Mouse (Mus musculus) left cerebral cortex, adult 11 months (tissue): Measurements from ENCODE around the gene Dab2ip.

Source experiments
- DNase-seq: peaks from one replicate; pipeline ENCODE4 v3.0.0; 2022; ENCODE audit warnings: low spot score

The Dab2ip gene

DNA sequence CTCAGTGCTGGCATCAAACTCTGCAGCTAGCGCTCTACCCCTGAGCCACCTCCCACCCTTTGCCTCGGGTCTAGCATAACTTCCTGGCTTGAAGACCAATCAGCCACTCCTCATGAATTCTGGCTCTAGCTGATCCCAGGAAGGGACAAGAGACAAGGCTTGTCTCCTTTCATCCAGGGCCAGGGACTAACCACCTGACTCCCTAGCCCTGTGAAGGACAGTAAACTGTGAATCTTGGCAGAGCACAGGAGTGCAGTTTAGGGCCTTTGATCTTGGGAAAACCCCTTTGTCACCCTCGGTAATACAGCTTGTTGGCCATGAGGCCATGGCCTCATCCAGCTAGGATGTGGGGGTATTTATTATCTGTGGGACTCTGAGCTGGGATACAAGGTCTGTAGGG lies 100.2 kb downstream of the Dab2ip start:
- no peak for DNase-seq

- no peak for DNase-seq
These were observed 101.6 kb downstream of the Dab2ip start for GRCm38 (mm10) chr2:35659578-35660194.

GRCm38 (mm10) chr2:35660953-35661374 lies 102.9 kb downstream of the Dab2ip start:
- no peak for DNase-seq

DNA sequence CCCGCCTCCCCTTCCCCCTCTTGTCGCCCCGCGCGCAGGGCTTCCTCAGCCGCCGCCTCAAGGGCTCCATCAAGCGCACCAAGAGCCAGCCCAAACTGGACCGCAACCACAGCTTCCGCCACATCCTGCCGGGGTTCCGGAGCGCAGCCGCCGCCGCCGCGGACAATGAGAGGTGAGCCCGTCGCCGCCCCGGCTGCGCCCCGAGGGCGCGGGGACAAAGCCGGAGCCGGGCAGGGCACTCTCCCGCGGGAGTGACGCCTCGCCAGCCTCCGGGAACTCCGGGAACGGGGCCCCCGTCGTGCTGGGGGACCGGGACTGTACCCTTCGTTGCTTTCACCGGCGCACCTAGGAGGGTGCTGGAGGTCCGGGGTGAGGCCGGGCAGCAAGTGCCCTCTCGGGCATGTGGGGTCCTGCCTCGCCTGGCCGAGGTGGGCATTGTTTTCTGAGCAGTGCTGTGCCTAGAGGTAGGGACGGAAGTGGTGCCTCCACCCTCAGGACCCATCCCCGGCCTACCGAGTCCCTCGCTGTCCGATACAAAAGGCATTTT lies 103.5 kb downstream of the Dab2ip start:
- DNase-seq: no peak

- DNase-seq: no peak
These were observed 104.0 kb downstream of the Dab2ip start for GRCm38 (mm10) chr2:35662001-35662491.

GRCm38 (mm10) chr2:35662738-35663550 lies 104.9 kb downstream of the Dab2ip start:
- DNase-seq: no peak

DNA sequence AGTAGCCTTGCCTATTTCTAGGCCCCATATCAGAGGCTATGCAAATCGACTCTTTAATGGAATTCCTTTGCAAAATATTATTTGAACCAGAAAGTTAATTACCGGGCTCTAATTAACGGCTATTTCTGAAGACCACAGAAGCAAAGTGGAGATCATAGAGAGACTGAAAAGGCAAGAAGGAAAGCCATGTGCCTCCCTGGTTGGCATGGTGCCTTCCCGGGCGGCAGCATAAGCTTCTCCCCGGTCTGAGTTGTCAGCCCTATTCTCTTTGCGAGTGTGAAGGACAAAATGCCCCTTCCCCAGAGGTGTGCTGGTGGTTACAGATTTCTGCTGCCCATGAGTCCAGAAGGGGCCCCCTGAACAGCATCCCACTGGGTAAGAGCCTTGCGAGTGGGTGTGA lies 109.7 kb downstream of the Dab2ip start:
- no peak for DNase-seq

DNA sequence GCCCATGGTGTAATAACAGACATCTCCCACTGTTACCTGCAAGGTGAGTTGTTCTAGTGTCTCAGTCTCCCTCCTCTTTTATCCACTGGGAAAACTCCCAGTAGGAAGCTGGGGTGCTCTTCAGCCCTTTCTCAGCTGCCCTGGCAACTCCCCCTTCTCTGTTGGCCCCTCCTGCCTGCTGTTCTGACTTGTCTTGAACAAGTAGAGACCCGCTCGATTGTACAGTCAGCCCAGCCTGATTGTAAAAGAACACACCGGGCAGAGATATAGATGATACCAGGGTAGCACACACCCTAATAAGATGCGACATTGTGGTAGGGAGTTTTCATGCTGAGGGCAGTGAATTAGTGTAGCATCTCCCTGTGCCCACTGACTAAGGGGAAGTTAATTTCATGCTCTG lies 111.2 kb downstream of the Dab2ip start:
- no peak for DNase-seq

- DNase-seq: no peak
These were observed 111.7 kb downstream of the Dab2ip start for GRCm38 (mm10) chr2:35669748-35670147.

GRCm38 (mm10) chr2:35670300-35670699 lies 112.2 kb downstream of the Dab2ip start:
- no peak for DNase-seq

- no peak for DNase-seq
These were observed 114.2 kb downstream of the Dab2ip start for GRCm38 (mm10) chr2:35671980-35672910.

- DNase-seq: no peak
These were observed 115.1 kb downstream of the Dab2ip start for GRCm38 (mm10) chr2:35673181-35673580.

GRCm38 (mm10) chr2:35673986-35674385 lies 115.9 kb downstream of the Dab2ip start:
- DNase-seq: no peak

GRCm38 (mm10) chr2:35674431-35674830 lies 116.4 kb downstream of the Dab2ip start:
- no peak for DNase-seq

DNA sequence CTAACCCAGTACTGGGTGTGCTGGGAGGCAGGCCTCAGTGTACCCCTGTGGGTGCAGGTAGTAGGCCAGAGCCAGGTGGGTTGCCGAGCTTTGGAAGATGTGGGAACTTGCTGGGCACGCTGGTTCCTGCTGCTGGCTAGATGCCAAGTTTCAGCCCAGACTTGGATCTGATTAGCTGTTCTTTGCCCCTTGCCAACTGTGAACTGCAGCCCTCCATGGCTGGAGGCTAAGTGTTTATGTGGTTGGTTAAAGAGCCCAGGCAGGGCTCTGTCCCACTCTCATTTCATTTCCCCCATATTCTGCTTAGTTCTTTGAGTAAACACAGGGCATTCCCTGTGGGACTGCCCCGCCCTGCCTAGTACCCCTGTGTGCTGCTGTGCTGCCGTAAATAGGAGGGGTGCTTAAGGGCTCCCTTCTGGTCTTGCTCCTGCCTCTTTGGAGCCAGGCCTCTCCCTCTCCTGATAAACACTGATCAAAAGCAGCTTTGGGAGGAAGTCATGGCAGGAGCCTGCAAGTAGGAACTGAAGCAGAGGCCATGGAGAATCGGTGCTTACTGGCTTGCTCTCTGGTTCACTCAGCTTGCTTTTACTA lies 118.1 kb downstream of the Dab2ip start:
- DNase-seq: no peak

DNA sequence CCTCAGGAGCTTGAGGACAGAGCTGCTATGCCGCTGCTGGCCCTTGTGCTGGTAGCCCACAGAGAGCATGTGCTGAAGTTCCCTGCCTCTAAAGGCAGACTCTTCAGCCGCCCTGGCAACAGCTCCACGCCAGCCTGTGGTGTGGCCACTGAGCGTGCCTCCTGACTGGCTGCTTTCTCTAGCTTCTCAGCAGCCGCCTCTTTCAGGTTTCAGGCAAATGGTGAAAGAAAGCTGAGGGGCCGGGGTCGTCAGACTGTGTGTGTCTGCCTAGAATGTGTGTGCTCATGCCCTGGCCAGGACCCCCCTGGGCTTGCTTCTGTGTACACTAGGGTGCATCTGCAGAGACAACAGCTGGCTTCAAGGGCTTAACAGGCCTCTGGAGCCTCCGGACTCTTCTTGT lies 119.8 kb downstream of the Dab2ip start:
- no peak for DNase-seq

DNA sequence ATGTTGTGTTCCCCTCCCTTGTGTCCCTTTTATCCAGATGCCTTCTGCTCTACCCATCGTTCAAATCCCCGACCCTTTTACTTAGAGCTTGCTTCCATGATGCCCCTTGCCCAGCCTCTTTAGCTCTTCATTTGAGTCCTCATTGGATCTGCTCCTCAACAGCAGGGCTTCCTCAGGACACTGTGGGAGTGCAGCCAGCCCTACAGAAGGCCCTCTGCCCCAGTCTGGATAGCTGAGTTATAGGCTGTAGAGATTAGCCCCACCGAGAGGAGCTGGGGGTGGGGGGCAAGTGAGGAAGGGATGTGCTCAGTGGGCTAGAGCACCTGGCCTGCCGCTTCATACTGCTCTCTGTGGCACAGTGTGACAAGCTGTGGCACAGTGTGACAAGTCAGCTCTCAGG lies 120.4 kb downstream of the Dab2ip start:
- DNase-seq: no peak

DNA sequence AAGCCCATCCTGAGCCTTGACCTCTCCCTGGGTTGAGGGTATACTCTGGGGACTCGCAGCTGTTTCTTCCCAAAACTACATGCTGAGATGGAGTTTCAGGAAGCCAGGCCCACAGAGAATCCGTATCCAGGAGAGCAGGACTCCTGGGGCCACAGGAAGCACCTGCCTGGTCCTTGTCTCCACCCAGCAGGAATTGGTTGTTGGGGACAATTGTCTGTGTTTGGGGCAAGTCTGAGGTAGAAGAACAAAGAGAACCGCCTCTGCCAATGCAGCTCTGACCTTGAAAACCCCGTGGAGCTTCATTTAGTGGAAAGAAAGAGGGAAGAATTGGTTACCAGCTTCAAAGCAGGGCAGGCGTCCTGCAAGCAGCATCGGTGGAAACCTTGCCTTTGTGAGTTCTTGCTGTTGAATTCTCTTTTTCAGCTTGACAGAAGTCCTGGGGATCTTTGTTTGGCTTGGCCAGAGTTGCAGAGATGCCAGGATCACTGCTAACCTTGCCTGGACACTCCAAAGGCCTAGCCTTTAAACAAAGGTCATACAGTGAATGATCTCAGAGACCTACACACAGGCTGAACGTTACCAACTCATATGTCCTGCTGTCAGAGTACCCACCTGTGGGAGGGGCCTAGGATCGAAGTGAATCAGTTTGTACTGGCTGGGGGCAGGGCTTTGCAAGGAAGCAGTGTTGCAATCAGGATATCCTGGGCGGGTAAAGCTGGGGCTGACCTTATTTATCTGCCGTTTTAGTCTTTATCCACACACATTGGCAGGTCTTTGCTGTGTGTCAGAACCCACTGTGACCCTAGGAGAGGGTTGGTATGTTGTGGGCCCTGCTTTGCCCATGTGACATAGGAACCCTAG lies 122.0 kb downstream of the Dab2ip start:
- DNase-seq: no peak

DNA sequence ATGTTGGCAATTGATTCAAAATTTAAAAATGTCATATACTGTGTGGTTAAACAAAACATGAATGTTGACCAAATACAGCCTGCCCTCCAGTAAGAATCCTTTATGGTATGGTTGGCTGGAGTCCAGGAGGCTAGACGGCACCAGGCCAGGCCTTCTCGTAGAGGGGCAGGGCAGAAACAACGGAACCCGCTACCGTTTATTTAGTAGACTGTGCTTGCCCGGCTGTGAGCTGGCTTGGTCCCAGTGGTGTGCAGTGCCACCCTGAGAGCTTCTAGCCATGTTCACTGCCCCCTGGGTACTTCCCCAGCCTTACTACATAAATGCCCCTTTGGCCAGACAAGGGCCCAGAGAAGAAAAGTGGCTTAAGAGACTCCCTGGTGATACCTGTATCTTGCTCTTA lies 122.8 kb downstream of the Dab2ip start:
- no peak for DNase-seq

- no peak for DNase-seq
These were observed 125.9 kb downstream of the Dab2ip start for GRCm38 (mm10) chr2:35684005-35684404.
